Mouse (Mus musculus): ENCODE results near the gene Cdc34. TPM values are rescaled to one million over a fixed set of nuclear protein-coding genes. Genes with fewer than 3 reads are reported as not detected.

Gene Cdc34
- polyA plus RNA-seq, 1 experiment from 2014 or later = 64.3 TPM

GRCm38 (mm10) chr10:79712029-79712428, 30.0 kb downstream of the Cdc34 start:
- TF ChIP-seq EP300 (IDR thresholded peaks at IDR 0.05) (no peak), CTCF (IDR thresholded peaks at IDR 0.05) (peak; percentile 55)
- 79% methylated on average over 1 of the region's 1 CpGs for WGBS
- DNase-seq (ENCODE audit: low spot score) (peak; percentile 48), ATAC-seq (0 out of 2 replicates have a peak, but pooled peaks have one; percentile 11)
- Histone ChIP-seq H3K27ac (ENCODE audit: low read length) (no peak overlapping the region; the same call in 1 of the 2 replicates), H3K4me1 (ENCODE audit: insufficient read depth, low read depth, low read length) (peaks cover 10% of the 10 kb centered on the region; the same call in 1 of the 2 replicates), H3K9ac (replicated peaks; ENCODE audit: low read depth) (no peak overlapping the region), H3K27me3 (replicated peaks; ENCODE audit: insufficient read depth, low read length) (peaks cover 18% of the 10 kb centered on the region), H3K4me2 (replicated peaks; ENCODE audit: low read depth, low read length) (no peak overlapping the region), H3K9me3 (ENCODE audit: low read length) (no peaks in the 10 kb centered on the region), H3K4me3 (ENCODE audit: low read depth, low read length) (no peak overlapping the region), H3K36me3 (ENCODE audit: insufficient read depth, low read length) (peaks cover 18% of the 10 kb centered on the region)

- DNase-seq (ENCODE audit: low spot score) = peak; percentile 89
- H3K9me3 ChIP-seq (ENCODE audit: low read length) = no peaks in the 10 kb centered on the region
- ATAC-seq = peak; percentile 78
- no peak overlapping the region for H3K27ac ChIP-seq (ENCODE audit: low read length)
- H3K4me1 ChIP-seq (ENCODE audit: insufficient read depth, low read depth, low read length) = peaks cover 5% of the 10 kb centered on the region; the same call in 1 of the 2 replicates
- peaks cover 18% of the 10 kb centered on the region for H3K36me3 ChIP-seq (ENCODE audit: insufficient read depth, low read length)
- WGBS = 21% methylated on average over 4 of the region's 6 CpGs
- no peak overlapping the region for H3K4me2 ChIP-seq (replicated peaks; ENCODE audit: low read depth, low read length)
- H3K4me3 ChIP-seq (ENCODE audit: low read depth, low read length) = no peak overlapping the region
- H3K9ac ChIP-seq (replicated peaks; ENCODE audit: low read depth) = no peak overlapping the region
- H3K27me3 ChIP-seq (replicated peaks; ENCODE audit: insufficient read depth, low read length) = peaks cover 24% of the 10 kb centered on the region
- TF ChIP-seq CTCF (IDR thresholded peaks at IDR 0.05) = peak; percentile 85
- no peak for TF ChIP-seq EP300 (IDR thresholded peaks at IDR 0.05)
Measured at GRCm38 (mm10) chr10:79712499-79713126, 30.6 kb downstream of the Cdc34 start.

- Histone ChIP-seq H3K4me3 (ENCODE audit: low read depth, low read length) (no peak overlapping the region), H3K27me3 (replicated peaks; ENCODE audit: insufficient read depth, low read length) (peaks cover 29% of the 10 kb centered on the region), H3K4me1 (ENCODE audit: insufficient read depth, low read depth, low read length) (peaks cover 5% of the 10 kb centered on the region; the same call in 1 of the 2 replicates), H3K4me2 (replicated peaks; ENCODE audit: low read depth, low read length) (no peak overlapping the region), H3K9ac (replicated peaks; ENCODE audit: low read depth) (no peak overlapping the region), H3K9me3 (ENCODE audit: low read length) (no peaks in the 10 kb centered on the region), H3K27ac (ENCODE audit: low read length) (no peak overlapping the region), H3K36me3 (ENCODE audit: insufficient read depth, low read length) (peaks cover 18% of the 10 kb centered on the region)
- 44% methylated on average over 1 of the region's 1 CpGs for WGBS
- DNase-seq (ENCODE audit: low spot score) (no peak), ATAC-seq (no peak)
- TF ChIP-seq EP300 (IDR thresholded peaks at IDR 0.05) (no peak), CTCF (IDR thresholded peaks at IDR 0.05) (no peak)
Measured at GRCm38 (mm10) chr10:79713163-79713562, 31.2 kb downstream of the Cdc34 start.

GRCm38 (mm10) chr10:79714996-79715395, 33.0 kb downstream of the Cdc34 start:
- ATAC-seq = no peak
- no peak for DNase-seq (ENCODE audit: low spot score)
- 67% methylated on average over 4 of the region's 4 CpGs for WGBS
- peaks cover 5% of the 10 kb centered on the region; the same call in 1 of the 2 replicates for H3K4me1 ChIP-seq (ENCODE audit: insufficient read depth, low read depth, low read length)
- H3K9me3 ChIP-seq (ENCODE audit: low read length) = no peaks in the 10 kb centered on the region
- H3K36me3 ChIP-seq (ENCODE audit: insufficient read depth, low read length) = peaks cover 17% of the 10 kb centered on the region; the same call in 1 of the 2 replicates
- no peak overlapping the region for H3K27ac ChIP-seq (ENCODE audit: low read length)
- TF ChIP-seq EP300 (IDR thresholded peaks at IDR 0.05) (no peak), CTCF (IDR thresholded peaks at IDR 0.05) (no peak)
- no peak overlapping the region for H3K4me3 ChIP-seq (ENCODE audit: low read depth, low read length)
- H3K27me3 ChIP-seq (replicated peaks; ENCODE audit: insufficient read depth, low read length) = peaks cover 40% of the 10 kb centered on the region
- no peak overlapping the region for H3K9ac ChIP-seq (replicated peaks; ENCODE audit: low read depth)
- H3K4me2 ChIP-seq (replicated peaks; ENCODE audit: low read depth, low read length) = no peak overlapping the region

- DNase-seq (ENCODE audit: low spot score) (no peak), ATAC-seq (no peak)
- TF ChIP-seq CTCF (IDR thresholded peaks at IDR 0.05) (no peak), EP300 (IDR thresholded peaks at IDR 0.05) (no peak)
- H3K36me3 ChIP-seq (ENCODE audit: insufficient read depth, low read length) = peaks cover 4% of the 10 kb centered on the region; the same call in 1 of the 2 replicates
- H3K4me1 ChIP-seq (ENCODE audit: insufficient read depth, low read depth, low read length) = peaks cover 5% of the 10 kb centered on the region; the same call in 1 of the 2 replicates
- H3K9me3 ChIP-seq (ENCODE audit: low read length) = no peaks in the 10 kb centered on the region
- peaks cover 40% of the 10 kb centered on the region for H3K27me3 ChIP-seq (replicated peaks; ENCODE audit: insufficient read depth, low read length)
- H3K4me2 ChIP-seq (replicated peaks; ENCODE audit: low read depth, low read length) = peak within 1 kb of the TSS; percentile 82
- peak within 1 kb of the TSS; percentile 52 for H3K4me3 ChIP-seq (ENCODE audit: low read depth, low read length)
- H3K27ac ChIP-seq (ENCODE audit: low read length) = no peak within 1 kb of the TSS
- WGBS = 5% methylated on average over 27 of the region's 91 CpGs
- no peak within 1 kb of the TSS for H3K9ac ChIP-seq (replicated peaks; ENCODE audit: low read depth)
Measured at GRCm38 (mm10) chr10:79716254-79716987, 34.4 kb downstream of the Cdc34 start, which contains the start of gene Hcn2. TSS of gene Hcn2 (plus strand) at chr10:79716634.

- DNase-seq (ENCODE audit: low spot score) = no peak
Measured at GRCm38 (mm10) chr10:79716988-79717355, 35.0 kb downstream of the Cdc34 start.

More at GRCm38 (mm10) chr10:79716988-79717355, 35.0 kb downstream of the Cdc34 start:
- H3K4me2 ChIP-seq (replicated peaks; ENCODE audit: low read depth, low read length) = peak overlapping the region; percentile 82
- no peak overlapping the region for H3K9ac ChIP-seq (replicated peaks; ENCODE audit: low read depth)
- peaks cover 5% of the 10 kb centered on the region; the same call in 1 of the 2 replicates for H3K4me1 ChIP-seq (ENCODE audit: insufficient read depth, low read depth, low read length)
- no peaks in the 10 kb centered on the region for H3K36me3 ChIP-seq (ENCODE audit: insufficient read depth, low read length)
- TF ChIP-seq EP300 (IDR thresholded peaks at IDR 0.05) (no peak), CTCF (IDR thresholded peaks at IDR 0.05) (no peak)
- under 1% methylated on average over 33 of the region's 44 CpGs for WGBS
- no peak for ATAC-seq
- peaks cover 40% of the 10 kb centered on the region for H3K27me3 ChIP-seq (replicated peaks; ENCODE audit: insufficient read depth, low read length)
- peak overlapping the region; percentile 52 for H3K4me3 ChIP-seq (ENCODE audit: low read depth, low read length)
- H3K9me3 ChIP-seq (ENCODE audit: low read length) = no peaks in the 10 kb centered on the region
- H3K27ac ChIP-seq (ENCODE audit: low read length) = no peak overlapping the region
